Mouse (Mus musculus) monocyte, adult 5-6 weeks (primary cell): ENCODE data around the gene Tmprss11e. TPM values are rescaled to one million over a fixed set of nuclear protein-coding genes. Genes with fewer than 3 reads are reported as not detected.

Experiments used
- ATAC-seq: fragments of 153-309, 156-312 bp; replicated peaks from 2 replicates; pipeline ENCODE4 v1.8.0; 2017; ENCODE audit warnings: mild to moderate bottlenecking; ENCODE audit not compliant: low TSS enrichment, insufficient number of reproducible peaks, severe bottlenecking, poor library complexity, low FRiP score
- total RNA-seq: library from RNA; stranded (forward); fragments of 200-1000, 200-491, 200-594 nt; gene quantifications from 3 replicates; pipeline ENCODE4 v1.2.3, GENCODE M21; 2017

Gene Tmprss11e
- total RNA-seq, 1 experiment from 2014 or later: not detected

DNA sequence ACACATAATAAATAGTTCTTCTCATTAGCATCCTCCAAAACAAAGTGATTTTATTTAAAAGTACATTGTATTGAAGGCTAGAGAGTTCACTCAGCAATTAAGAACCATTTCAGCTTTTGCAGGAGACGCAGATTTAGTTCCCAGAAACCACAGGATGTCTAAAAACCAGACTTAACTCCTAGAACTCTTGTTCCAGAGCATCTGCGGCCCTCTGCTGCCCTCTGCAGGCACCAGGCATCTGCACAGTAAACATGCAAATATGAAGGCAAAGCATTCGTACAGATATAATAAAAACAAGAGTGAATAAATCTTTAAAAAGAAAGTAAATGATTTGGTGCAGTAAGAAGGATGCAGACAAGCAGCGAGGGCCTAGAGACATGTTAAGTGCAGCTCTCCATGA, 60.9 kb downstream of the Tmprss11e start:
- no peak for ATAC-seq

DNA sequence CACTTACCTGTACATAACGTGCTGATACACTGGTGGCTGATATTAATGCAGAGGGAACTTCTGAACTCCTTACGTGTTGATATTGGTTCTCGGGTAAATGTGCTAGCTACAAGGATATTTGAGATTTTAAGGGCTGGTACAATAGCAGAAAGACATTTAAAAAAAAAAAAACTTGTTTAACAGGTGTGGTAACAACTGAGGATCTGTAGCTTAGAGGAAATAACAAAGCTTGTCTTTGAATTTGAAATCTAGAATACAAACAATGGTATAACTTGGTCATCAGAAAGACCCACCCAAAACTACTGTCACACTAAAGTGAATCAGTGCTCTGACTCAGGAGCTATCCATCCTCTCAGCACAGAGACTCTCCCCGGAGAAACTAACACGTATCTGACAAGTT, 69.4 kb downstream of the Tmprss11e start, which contains the start of gene Tmprss11b:
TSS of gene Tmprss11b (minus strand) at position 101 of the 400 bp plus-strand sequence.
- no peak for ATAC-seq

Other genes starting within 250 kb of the Tmprss11e start
- gene Tmprss11g, start 227.2 kb downstream of the Tmprss11e start, total RNA-seq: not detected in 3 replicates
- not detected in 3 replicates for gene Tmprss11f, start 113.4 kb downstream of the Tmprss11e start, total RNA-seq
- gene Tmprss11b, start 69.5 kb downstream of the Tmprss11e start, total RNA-seq: not detected in 3 replicates
- 253 to 309 TPM (median 288 TPM) in 3 replicates for gene Ythdc1, start 58.4 kb upstream of the Tmprss11e start, total RNA-seq
- not detected in 3 replicates for gene Ugt2b34, start 161.1 kb upstream of the Tmprss11e start, total RNA-seq
- not detected in 3 replicates for gene Ugt2b1, start 180.7 kb upstream of the Tmprss11e start, total RNA-seq